10 mouse cellular contexts compared by ENCODE assay signal in the genomic region with DNA sequence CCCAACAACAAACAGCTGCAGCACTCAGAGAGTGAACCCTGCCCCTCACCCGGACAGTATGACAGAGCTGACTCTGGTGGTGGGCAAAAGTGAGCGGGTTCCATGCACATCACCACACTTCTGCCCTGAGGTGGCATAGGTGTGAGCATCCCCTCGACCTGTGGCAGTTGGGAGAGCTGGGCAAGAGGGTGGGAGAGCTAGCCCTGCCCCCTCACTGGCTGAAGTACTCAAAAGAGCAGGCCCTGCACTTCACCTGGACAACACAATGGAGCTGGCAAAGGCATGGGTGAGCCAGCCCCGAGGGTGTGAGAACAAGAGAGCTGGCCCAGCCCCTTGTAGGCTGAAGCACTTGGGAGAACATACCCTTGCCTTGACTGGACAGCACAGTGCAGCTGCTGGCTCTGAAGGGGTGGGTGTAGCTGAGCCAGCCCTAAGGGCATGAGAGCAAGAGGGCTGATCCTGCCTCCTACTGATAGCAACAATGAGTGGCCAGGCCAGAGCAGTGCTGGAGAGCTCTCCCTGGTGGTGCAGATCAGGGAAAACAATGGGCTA.
A peak's percentile ranks its signal among the peaks of the same experiment; 100 is the strongest.
DNase-seq lines count a peak whose midpoint lies in the region; ATAC-seq lines count a peak whose summit lies in the region.
"Had no signal": no experiment of that assay in that cellular context is flagged by ENCODE, and none has a peak within 500 bp of the region (broad histone marks: within the 10 kb centered on the region; RNA-seq: fewer than 3 reads in every experiment).

No protein-coding gene starts in this region.

- ATAC-seq in neural tube, embryonic 11.5 days (ENCODE audit: insufficient read depth, low FRiP score, low TSS enrichment): peak; percentile 31; the same call in 1 of the 2 replicates
- ATAC-seq in hindbrain, embryonic 12.5 days (ENCODE audit: low FRiP score): peak; percentile 71
- peak; percentile 28; the same call in 1 of the 2 replicates for ATAC-seq in stomach, embryonic 14.5 days (ENCODE audit: insufficient number of reproducible peaks, insufficient read depth, low FRiP score, low read depth)
- no peak for ATAC-seq in CD4-positive, CD25-positive, alpha-beta regulatory T cell, adult 4 months

- no peaks in the 10 kb centered on the region for H3K4me1 ChIP-seq in neural tube, embryonic 11.5 days (ENCODE audit: control insufficient read depth, insufficient read depth, low read length)
- no peaks in the 10 kb centered on the region for H3K4me1 ChIP-seq in hindbrain, embryonic 12.5 days
- no peaks in the 10 kb centered on the region for H3K4me1 ChIP-seq in stomach, embryonic 14.5 days (ENCODE audit: control insufficient read depth, insufficient read depth, low read length)

- DNase-seq in heart, adult 11 months: peak; percentile 81
- DNase-seq in heart, adult 8-10 months (ENCODE audit: low spot score): no peak
- no peak for DNase-seq in neural tube, embryonic 11.5 days (ENCODE audit: low spot score)
- no peak for DNase-seq in neural tube, embryonic 10.5 days (ENCODE audit: extremely low spot score, low spot score)
- DNase-seq in left cerebral cortex, postnatal 10 days (ENCODE audit: extremely low spot score in 1 of 2, low spot score in 2 of 2): no peak
- DNase-seq: liver; thymus, postnatal 36 days had no signal

- H3K27me3 ChIP-seq in neural tube, embryonic 11.5 days (ENCODE audit: control insufficient read depth, insufficient read depth, low read length): no peaks in the 10 kb centered on the region
- no peaks in the 10 kb centered on the region for H3K27me3 ChIP-seq in hindbrain, embryonic 12.5 days
- no peaks in the 10 kb centered on the region for H3K27me3 ChIP-seq in stomach, embryonic 14.5 days (ENCODE audit: control insufficient read depth, insufficient read depth, low read length)

- no peaks in the 10 kb centered on the region for H3K36me3 ChIP-seq in neural tube, embryonic 11.5 days (ENCODE audit: control insufficient read depth, insufficient read depth, low read length)
- H3K36me3 ChIP-seq in hindbrain, embryonic 12.5 days: no peaks in the 10 kb centered on the region
- no peaks in the 10 kb centered on the region for H3K36me3 ChIP-seq in stomach, embryonic 14.5 days (ENCODE audit: control insufficient read depth, insufficient read depth, low read length)

- no peaks in the 10 kb centered on the region for H3K9me3 ChIP-seq in neural tube, embryonic 11.5 days (ENCODE audit: control insufficient read depth, low read length)
- no peaks in the 10 kb centered on the region for H3K9me3 ChIP-seq in hindbrain, embryonic 12.5 days (replicated peaks)
- H3K9me3 ChIP-seq in stomach, embryonic 14.5 days (ENCODE audit: control insufficient read depth, low read depth, low read length): no peaks in the 10 kb centered on the region

- H3K4me2 ChIP-seq in neural tube, embryonic 11.5 days (ENCODE audit: low read depth): no peak overlapping the region
- no peak overlapping the region for H3K4me2 ChIP-seq in hindbrain, embryonic 12.5 days (replicated peaks)
- H3K4me2 ChIP-seq in stomach, embryonic 14.5 days (replicated peaks; ENCODE audit: low read depth, low read length): no peak overlapping the region

- H3K27ac ChIP-seq in neural tube, embryonic 11.5 days (ENCODE audit: low read depth, low read length): no peak overlapping the region
- H3K27ac ChIP-seq in hindbrain, embryonic 12.5 days: no peak overlapping the region
- H3K27ac ChIP-seq in stomach, embryonic 14.5 days (ENCODE audit: low read length): no peak overlapping the region

- intact Hi-C loops in left cerebral cortex, postnatal 10 days (cut with DNase I): no loop called here

- no peak overlapping the region for H3K4me3 ChIP-seq in neural tube, embryonic 11.5 days (ENCODE audit: low read depth, low read length)
- H3K4me3 ChIP-seq in hindbrain, embryonic 12.5 days: no peak overlapping the region
- no peak overlapping the region for H3K4me3 ChIP-seq in stomach, embryonic 14.5 days (ENCODE audit: low read depth, low read length)

- WGBS in neural tube, embryonic 11.5 days: 60% methylated on average over 4 of the region's 4 CpGs
- 62% methylated on average over 4 of the region's 4 CpGs for WGBS in hindbrain, embryonic 12.5 days
- 65% methylated on average over 4 of the region's 4 CpGs for WGBS in stomach, embryonic 14.5 days

- no peak overlapping the region for H3K9ac ChIP-seq in neural tube, embryonic 11.5 days (ENCODE audit: low read length)
- H3K9ac ChIP-seq in hindbrain, embryonic 12.5 days: no peak overlapping the region
- H3K9ac ChIP-seq in stomach, embryonic 14.5 days (replicated peaks; ENCODE audit: low read depth, low read length): no peak overlapping the region
